Mouse (Mus musculus) erythroblast, adult 5-6 weeks (primary cell): Measurements from ENCODE around the gene Stk10. TPM values are rescaled to one million over a fixed set of nuclear protein-coding genes. Genes with fewer than 3 reads are reported as not detected.
"Not testable (repeated sequence)": the region's sequence is repeated elsewhere in the genome, so short reads cannot be mapped to it uniquely, and the experiment has no call there.

Source experiments
- ATAC-seq: replicated peaks from 2 replicates; pipeline ENCODE4 v1.8.0; 2016; ENCODE audit warnings: moderate number of reproducible peaks, mild to moderate bottlenecking, moderate TSS enrichment, inconsistent platforms; ENCODE audit not compliant: poor library complexity, low FRiP score, severe bottlenecking
- total RNA-seq, 2 experiments: library from RNA; stranded (forward) in 1 of 2; stranded (reverse) in 1 of 2; fragments of 150-400 nt in 1 of 2; fragments of 200-764, 138-1000 nt in 1 of 2; gene quantifications; 2 replicates each; pipeline versions ENCODE4 v1.2.3 to v1.2.4; 2015 to 2017; ENCODE audit warnings: low replicate concordance in 2 of 2

Stk10 gene
- total RNA-seq, 2 experiments from 2014 or later: 18.3 to 19.2 TPM

DNA sequence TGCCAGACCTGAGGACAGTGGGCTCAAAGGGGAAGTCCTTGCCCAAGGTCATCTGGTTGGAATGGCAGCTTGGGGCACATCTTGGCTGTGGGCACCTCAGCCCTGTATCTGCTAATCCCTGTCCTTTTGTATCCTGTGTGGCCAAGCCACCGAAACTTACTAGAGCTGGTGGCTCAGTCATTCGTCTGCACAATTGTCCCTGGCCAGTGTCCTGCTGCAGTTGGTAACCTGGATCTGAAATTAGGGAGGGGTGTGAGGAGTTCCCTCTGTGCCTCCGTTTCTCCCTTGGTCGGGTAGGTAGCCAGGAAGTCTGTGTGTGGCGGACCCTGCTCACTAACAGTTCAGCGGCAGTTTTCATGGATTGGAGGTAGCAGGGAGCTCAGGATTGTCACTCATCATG is 57.1 kb downstream of the Stk10 start:
- no peak for ATAC-seq

DNA sequence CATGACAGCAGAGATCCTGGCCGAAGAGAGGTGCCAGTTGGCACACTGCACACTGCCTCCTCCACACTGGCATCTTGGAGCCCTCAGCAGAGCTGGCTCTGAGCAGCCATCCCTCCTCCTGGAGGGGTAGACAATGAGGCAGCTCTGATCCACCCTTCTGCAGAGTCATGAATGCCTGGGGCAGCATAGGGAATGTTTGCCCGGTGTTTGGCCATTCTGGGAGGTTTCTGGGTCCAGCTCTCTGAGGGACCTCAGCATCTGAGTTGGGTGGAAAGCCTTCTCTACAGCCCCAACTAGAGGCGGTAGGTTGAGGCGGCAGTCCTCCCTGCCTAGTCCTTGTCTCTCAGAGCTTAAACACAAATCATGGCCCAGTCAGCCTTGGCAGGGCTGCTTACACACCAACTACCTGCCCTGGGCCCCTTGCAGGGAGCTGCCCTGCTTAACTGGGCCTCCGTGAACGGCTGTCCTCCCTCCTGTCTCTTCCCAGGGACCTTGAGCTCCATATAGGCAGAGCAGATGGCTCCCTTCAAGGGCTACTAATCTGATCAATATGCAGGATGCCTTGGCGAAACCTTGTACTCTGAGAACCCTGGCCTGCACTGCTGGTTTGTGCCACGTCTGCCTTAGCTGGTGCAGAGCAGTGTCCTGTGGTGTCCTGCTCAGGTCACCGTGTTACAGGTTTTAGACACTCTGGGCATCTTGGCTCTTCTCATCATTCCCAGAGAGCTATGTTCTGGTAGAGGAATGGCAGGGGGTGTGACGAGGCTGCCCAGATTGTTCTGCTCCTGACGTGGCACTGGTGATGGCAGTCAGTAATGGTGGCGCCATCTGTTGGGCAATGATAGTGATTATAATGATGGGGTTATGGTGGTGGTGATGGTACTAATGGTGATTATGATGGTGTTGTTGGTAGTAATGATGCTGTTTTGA is 59.1 kb downstream of the Stk10 start:
- no peak for ATAC-seq

DNA sequence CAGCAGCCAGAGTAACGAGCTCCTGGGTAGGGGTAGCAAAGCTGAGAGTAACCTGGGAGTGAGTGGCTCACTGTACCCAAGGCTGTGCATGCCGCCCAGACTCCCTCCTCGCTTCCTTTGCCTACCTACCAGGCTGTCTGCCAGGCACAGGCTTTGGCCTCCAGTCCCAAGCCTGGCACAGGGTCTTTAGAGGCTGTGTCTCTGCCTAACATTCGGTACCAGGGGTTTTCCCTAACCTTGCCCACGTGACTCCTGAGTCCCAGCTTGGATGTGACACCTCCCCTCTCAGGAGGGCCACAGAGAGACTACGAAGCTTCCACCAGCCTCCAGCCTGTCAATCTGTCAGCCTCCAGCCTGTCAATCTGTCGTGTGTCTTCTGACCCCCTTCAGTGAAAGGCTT is 60.0 kb downstream of the Stk10 start:
- no peak for ATAC-seq

DNA sequence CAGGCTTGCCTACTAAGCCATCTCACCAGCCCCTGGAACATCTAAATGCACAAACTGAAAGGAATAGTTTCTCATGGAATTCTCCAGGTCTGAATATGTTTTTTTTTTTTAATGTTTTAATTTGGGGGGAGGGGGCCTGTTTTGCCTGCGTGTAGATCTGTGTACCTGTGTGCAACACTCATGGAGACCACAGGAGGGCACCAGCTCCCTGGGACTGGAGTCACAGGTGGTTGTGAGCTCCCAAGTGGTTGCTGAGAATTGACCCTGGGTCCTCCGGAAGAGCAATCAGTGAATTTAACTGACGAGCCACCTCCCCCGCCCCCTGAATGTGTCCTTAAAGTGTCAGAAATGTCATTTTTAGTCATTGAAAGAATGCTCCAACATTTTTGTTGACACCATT is 61.0 kb downstream of the Stk10 start:
- ATAC-seq: no peak

DNA sequence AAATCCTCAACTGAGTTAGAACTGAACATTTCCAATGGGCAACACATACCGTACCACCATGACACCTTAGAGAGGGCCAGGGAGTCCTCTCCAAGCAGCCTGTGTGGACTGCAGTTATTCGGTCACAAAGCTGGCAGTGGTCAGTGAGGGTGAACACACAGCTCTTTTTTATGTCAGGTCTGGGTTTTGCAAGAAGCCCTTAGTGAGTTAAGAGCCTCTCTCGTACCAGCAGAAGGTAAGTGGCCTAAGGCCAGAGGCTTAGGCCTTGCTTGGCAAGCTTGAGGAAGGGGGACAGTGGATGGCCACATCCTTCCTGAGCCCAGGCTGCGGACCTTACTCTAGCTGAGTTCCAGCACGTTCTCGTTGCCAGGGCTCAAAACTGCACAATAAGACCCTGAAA is 67.3 kb downstream of the Stk10 start:
- ATAC-seq: peak; percentile 49; the same call in 1 of the 2 replicates

DNA sequence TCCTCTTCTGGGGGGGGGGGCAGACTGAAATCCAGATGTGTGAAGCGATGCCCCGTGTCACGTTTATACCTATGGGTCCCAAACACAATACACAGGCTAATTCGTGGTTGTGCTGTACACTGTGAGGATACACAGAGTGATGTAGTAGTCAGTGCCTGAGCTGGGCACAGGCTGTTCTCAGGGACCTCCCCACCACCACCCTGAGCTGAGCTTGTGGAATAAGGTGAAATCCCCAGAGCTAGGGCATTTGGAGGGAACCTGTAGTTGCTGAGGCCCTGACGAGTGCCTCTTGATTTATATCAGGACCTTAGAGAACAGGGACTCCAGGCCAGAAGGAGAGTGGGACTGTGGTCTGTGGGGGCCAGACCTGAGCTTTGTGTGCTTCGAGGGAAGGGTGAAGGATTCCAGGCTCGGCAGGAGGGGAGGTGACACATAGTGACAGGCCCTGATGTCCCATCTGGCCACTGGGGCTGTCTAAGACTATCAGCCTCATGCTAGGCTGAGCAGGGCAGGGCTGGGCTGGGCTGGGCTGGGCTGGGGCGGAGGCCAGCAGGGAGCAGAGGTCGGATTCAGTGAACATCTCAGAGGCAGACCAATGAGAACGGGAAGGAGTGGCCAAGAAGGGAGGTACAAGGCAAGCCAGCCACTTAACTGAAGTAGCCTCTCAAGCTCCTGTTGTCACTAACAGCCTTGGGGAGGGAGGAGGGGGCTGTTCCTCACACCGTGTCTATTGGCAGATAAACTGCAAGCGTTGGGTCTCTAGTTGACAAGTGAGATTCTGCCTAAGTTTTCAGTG is 68.6 kb downstream of the Stk10 start:
- no peak for ATAC-seq

DNA sequence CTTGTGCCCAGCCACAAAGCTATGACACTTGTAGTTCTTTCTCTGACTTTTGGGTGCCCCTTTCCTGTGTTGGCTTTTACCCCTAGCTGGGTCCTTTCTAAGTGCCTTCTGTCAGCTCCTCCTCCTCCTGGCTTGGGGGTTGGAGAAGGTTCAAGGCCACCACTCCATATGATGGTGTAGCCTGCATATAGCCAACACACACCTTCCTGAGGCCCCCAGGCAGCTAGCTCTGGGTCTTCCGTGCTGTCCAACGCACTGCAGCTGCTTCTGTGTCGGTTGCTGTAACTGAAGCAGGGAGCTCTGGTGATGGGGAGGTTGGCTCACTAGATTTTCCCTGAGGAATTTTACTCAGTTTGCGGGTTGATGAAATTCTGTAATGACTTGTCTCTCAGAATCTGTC is 71.6 kb downstream of the Stk10 start:
- no peak for ATAC-seq

DNA sequence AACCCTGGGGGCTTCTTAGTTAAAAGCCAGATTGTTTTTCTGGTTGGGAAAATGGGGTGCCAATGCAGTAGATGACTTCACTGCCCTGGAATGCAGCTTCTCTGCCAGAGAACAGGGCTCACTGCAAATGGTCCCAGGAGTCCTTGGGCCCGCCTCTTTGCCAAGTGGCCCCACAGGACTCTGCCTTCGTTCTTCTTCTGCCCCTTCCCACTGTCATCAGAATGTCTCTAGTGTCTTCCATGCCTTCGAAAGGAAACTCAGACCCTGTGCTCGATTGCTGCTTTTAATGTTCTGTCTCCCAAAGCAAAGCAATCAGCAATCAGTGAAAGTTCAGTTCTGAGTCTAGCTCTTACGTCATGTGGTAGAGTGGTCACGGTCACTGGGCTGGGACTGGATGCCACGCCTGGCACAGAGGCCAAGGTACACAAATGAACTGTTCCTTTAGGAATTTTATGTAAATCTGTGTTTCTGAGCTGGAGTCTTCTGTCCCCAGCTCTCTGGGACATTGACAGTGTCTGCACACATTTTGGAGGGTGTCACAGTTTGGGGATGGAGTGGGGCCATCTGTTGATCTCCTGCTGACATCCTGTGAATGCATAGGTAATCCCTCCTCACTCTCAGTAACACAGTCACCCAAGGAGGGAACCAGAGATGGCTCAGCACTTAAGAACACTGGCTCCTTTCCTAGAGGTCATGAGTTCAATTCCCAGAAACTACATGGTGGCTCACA is 72.2 kb downstream of the Stk10 start:
- ATAC-seq: no peak

DNA sequence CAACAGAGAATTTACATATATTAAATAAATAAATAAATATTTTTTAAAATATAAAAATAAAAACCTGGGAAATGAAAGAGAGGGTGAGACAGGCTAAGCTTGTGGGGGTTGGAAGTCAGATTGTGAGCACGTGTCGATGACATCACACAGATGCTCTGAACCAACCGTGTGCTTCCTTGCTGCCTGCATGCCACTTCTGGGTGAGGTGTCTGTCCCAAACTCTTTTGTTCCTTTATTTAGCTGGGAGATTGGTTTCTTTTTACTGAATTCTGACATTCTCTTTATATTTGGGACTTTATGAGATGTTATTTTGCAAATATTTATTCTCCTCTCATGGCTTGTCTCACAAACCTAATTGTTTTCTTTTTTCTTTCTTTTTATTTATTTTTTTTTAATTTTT is 72.8 kb downstream of the Stk10 start:
- ATAC-seq: no peak

DNA sequence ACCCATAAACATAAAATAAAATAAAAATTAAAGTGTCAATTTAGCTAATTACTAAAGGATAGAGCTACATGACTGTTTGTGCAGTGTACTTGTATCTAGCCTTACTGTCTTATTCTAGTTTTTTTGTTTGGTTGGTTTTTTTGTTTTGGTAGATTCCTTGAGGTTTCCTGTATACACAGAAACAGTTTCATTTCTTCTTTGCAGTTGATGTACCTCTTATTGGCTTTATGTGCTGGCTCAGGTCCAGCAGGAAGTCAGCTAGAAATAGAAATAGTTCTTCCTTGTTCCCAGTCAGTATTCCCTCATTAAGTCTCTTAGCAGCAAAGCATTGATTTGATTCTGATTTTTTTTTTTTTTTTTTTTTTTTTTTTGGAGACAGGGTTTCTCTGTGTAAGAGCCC is 74.2 kb downstream of the Stk10 start:
- no peak for ATAC-seq

DNA sequence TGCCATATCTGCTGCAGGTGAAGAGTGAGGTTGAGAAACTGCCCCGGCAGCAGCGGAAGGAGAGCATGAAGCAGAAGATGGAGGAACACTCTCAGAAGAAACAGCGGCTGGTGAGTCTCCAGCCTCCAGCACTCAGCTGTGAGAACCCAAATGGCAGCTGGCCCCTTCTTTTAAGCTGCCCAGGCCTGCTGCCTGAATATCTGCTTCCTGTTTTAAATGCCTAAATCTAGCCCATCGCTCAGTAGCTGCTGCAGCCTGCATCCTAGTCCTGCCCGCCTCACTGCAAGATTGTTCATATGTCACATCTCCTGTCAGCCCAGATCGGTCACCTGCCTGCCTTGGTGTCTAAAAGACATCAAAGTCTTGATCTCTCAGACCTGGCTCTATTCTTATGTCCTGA is 77.5 kb downstream of the Stk10 start:
- ATAC-seq: no peak

DNA sequence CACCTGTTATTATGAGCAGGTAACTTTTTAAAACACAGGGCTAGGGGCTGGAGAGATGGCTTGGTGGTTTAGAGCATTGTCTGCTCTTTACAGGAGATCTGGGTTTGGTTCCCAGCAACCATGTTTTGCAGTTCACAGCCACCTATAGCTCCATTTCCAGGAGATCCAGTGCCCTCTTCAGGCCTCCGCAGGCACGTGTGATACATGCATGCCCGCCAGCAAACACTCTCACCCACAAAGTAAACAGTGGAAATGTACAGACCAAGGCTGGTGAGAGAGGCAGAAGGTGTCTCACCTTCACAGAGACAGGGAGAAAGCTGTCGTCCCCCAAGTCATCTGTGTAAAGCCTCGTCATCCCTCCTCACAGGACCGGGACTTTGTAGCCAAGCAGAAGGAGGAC is 79.2 kb downstream of the Stk10 start:
- ATAC-seq: no peak

DNA sequence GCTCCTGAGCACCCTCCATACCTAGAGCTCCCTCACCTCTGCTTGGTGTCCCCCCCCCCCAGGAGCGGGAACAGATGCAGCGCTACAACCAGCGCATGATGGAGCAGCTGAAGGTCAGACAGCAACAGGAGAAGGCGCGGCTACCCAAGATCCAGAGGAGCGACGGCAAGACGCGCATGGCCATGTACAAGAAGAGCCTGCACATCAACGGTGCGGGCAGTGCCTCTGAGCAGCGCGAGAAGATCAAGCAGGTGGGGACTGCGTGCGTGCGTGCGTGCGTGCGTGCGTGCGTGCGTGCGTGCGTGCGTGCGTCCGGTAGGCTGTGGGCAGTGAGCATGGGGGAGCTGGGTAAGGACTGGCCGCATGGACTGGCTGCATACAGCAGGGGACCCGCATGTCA is 81.4 kb downstream of the Stk10 start:
- no peak for ATAC-seq

DNA sequence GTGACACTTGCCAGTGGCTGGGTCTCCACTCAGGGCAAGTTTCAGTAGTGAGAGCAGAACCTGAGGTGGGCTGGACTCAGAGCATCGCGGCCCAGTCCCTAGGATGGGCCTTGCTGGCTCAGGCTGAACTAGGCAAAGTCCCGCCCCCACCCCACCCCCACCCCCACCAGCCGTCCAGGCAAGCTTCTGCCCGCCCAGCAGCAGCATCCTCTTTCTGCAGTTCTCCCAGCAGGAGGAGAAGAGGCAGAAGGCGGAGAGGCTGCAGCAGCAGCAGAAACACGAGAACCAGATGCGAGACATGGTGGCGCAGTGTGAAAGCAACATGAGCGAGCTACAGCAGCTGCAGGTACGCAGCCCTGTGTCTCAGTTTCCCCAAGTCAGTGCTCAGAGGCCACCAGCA is 82.5 kb downstream of the Stk10 start:
- no peak for ATAC-seq

DNA sequence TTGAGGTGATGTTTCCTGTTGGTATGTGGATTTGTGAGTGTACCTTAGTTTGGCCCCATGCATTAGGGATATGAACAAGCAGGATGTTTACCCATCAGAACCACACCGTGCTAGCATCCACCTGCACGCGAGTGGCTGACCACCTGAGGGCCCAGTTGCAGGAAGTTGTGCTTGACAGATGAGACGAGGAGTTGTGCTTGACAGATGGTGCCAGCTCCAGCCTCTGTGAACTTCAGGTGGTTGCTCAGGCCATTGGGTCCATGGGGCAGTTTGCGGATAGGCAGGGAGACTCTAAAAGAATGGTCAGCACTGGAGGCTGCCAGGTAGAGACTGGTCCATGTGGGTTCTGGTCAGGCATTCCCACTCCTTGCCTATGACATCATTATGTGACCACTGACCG is 83.0 kb downstream of the Stk10 start:
- ATAC-seq: no peak

DNA sequence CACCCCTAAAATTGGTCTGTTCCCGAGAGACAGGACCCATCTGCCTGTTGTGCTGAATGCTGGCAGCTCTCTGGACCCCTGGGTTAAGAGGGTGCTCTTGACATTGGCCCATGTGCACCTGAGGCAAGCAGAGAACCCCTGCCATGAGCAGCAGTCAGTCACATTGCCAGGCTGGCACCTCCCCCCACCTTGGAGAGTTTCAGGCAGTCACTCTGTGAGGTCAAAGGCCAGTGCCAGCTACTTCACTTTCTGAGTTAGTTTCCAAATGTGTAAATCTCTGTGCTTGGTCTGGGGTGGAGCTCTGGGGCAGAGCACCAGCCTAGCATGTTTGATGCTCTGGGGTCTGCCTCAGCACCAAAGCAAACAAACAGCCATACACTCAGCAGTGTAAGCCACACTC is 84.9 kb downstream of the Stk10 start:
- no peak for ATAC-seq

DNA sequence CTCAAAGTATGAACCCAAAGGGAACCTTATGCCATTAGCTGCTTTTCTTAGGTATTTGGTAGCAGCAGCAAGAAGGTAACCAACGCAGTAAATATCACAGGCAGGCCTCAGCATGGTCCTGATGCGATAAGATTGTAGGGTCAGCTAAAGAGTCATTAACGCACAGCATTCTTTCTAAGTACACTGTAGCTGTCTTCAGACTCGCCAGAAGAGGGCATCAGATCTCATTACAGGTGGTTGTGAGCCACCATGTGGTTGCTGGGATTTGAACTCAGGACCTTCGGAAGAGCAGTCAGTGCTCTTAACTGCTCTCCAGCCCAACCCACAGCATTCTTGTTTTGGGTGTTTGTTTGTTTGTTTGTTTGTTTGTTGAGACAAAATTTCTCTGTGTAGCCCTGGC is 85.5 kb downstream of the Stk10 start:
- ATAC-seq: not testable (repeated sequence)

DNA sequence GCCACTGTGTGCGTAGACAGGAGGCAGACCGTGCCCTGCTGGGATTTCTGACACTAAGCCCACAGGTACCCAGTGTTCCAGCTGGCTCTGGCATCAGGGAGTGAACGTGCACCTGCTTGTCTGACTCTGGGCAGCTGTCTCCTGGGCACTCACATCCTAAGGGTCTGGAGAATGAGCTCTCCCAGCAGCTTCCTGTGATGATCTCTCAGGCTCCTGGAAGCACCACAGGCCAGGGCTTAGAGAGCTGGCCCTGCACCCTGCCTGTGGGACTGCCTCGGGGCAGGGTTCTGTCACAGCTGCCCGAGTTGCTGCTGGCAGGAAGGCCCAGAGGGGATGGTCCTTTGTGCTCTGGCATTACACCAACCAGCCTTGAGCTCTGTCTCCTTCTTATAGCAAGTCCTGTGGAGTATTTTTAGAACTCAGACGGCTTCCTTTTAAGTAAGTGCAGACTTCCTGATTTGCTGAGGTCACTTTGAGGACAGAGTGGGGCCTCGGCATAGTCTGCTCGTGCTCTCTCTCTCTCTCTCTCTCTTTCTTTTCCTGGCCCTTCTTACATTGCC is 86.2 kb downstream of the Stk10 start:
- no peak for ATAC-seq

DNA sequence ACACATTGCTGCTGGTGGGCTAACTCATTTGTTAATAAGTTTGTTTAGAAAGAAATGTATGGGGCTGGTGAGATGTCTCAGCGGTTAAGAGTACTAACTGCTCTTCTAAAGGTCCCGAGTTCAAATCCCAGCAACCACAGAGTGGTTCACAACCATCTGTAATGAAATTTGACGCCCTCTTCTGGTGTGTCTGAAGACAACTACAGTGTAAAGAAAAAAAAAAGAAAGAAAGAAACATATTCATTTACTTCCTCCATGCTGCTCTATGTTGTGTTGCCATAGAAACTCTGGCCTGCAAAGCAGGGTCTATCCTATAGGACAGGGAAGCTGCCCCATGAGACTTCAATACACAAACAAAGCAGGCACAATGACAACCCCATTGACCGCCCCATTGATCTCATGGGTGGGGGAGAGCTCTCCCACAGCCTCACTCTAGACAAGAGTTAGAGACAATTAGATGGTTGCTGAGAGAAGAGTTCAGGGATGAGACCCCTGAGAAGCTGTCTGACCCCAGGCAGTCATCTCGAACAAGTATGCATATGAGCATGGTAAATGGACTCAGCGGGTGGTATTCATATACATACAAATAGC is 86.9 kb downstream of the Stk10 start:
- ATAC-seq: no peak
